Mouse (Mus musculus) common myeloid progenitor, adult 5-6 weeks (primary cell): ENCODE data around the gene Gm12185. TPM values are rescaled to one million over a fixed set of nuclear protein-coding genes. Genes with fewer than 3 reads are reported as not detected.

Source experiments
- ATAC-seq: replicated peaks from 2 replicates; pipeline ENCODE4 v1.8.0; 2016; ENCODE audit warnings: low read depth, mild to moderate bottlenecking, moderate TSS enrichment, inconsistent platforms; ENCODE audit not compliant: poor library complexity, severe bottlenecking
- total RNA-seq: library from RNA; stranded (forward); fragments of 200-1000, 187-1606 nt; gene quantifications from 2 replicates; pipeline ENCODE4 v1.2.3, GENCODE M21; 2017

Gm12185 gene
- total RNA-seq, 1 experiment from 2014 or later = 6.7 TPM

DNA sequence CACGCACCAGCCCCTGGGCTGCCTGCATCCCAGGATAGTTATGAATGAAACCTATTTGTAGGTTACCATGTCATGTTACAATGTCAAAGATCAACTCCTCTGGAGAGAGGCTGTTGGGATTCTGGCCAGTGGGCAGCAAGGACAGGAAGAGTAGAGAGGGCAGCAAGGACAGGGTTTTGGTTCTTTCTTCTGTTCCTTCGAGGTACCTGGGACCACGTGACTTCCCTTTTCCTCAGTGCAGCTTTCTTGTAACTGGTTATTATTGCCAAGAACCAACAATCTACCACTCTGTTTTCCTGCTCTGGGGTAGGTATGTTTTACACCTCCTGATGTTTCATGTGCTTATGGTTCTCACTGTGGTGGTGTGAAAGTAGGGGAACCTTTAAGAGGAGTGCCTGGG is 128.2 kb downstream of the Gm12185 start:
- ATAC-seq = no peak

DNA sequence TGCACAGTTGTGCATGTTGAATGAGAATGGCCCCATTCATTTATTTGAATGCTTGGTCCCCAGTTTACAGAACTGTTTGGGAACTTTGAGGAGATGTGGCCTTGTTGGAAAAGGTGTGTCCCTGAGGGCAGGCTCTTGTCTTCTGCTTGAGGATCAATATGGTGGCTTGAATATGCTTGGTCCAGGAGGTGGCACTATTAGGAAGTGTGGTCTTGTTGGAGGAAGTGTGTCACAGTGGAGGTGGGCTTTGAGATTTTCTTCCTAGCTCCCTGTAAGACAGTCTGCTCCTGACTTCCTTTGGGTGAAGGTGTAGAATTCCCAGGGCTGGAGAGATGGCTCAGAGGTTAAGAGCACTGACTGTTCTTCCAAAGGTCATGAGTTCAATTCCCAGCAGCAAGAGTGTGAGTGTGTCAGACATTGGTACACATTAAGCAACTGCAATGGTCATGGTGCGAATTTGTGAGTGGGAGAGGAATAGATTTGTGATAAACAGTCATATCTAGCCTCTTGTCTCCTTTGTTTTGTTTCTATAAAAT is 129.2 kb downstream of the Gm12185 start:
- no peak for ATAC-seq

DNA sequence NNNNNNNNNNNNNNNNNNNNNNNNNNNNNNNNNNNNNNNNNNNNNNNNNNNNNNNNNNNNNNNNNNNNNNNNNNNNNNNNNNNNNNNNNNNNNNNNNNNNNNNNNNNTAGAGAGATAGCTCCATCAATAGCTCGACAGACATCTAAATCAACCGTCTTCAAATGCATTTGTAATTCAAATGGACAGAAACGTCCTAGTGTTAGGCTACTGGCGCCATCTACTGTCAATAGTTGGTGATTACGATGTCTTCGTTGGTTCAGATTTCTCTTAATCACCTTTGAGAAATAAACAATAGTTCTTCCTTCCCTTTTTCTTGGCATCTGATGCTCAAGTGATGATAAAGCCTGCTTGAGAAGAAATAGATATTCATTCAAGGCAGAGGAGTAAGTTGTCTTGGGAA is 133.0 kb downstream of the Gm12185 start:
- peak; percentile 28; the same call in 1 of the 2 replicates for ATAC-seq

Other genes starting within 250 kb of the Gm12185 start
- gene Rack1, start 191.9 kb downstream of the Gm12185 start, total RNA-seq = 1,552 and 1,662 TPM in 2 replicates
- 50.2 and 70.9 TPM in 2 replicates for gene Trim41, start 174.9 kb downstream of the Gm12185 start, total RNA-seq
- gene Trim7, start 166.1 kb downstream of the Gm12185 start, total RNA-seq = 0.19 and 0.78 TPM in 2 replicates
- gene Gm12184, start 165.6 kb downstream of the Gm12185 start, total RNA-seq = 48.6 and 64.4 TPM in 2 replicates
- gene Irgm1, start 120.5 kb downstream of the Gm12185 start, total RNA-seq = 49.1 and 58.2 TPM in 2 replicates
- 0.59 and 1.5 TPM in 2 replicates for gene Gm5431, start 90.0 kb downstream of the Gm12185 start, total RNA-seq
- gene Psme2b, start 46.0 kb downstream of the Gm12185 start, total RNA-seq = 60.6 and 73.1 TPM in 2 replicates
- 3.0 and 4.1 TPM in 2 replicates for gene Olfr56, start 13.3 kb downstream of the Gm12185 start, total RNA-seq
- 6.5 and 15.8 TPM in 2 replicates for gene 9930111J21Rik1, start 12.8 kb downstream of the Gm12185 start, total RNA-seq
- 11.0 and 21.7 TPM in 2 replicates for gene Tgtp1, start 1.9 kb upstream of the Gm12185 start, total RNA-seq
- gene 9930111J21Rik2, start 59.0 kb upstream of the Gm12185 start, total RNA-seq = 22.4 and 24.8 TPM in 2 replicates
- 190 and 320 TPM in 2 replicates for gene Tgtp2, start 72.0 kb upstream of the Gm12185 start, total RNA-seq
- 58.3 and 68.1 TPM in 2 replicates for gene Ifi47, start 84.4 kb upstream of the Gm12185 start, total RNA-seq
- not detected in 2 replicates for gene Olfr1396, start 122.6 kb upstream of the Gm12185 start, total RNA-seq
- gene Olfr1395, start 150.0 kb upstream of the Gm12185 start, total RNA-seq = not detected in 2 replicates
- not detected in 2 replicates for gene Olfr1394, start 162.2 kb upstream of the Gm12185 start, total RNA-seq
- gene Btnl9, start 194.9 kb upstream of the Gm12185 start, total RNA-seq = 11.1 and 13.6 TPM in 2 replicates
- gene Zfp62, start 211.1 kb upstream of the Gm12185 start, total RNA-seq = 149 and 168 TPM in 2 replicates